Mouse (Mus musculus) R1 (cell line): Measurements from ENCODE around the gene Glb1l3.
A peak's percentile ranks its signal among the peaks of the same experiment; 100 is the strongest.

Experiments
- DNase-seq: peaks from one replicate; pipeline ENCODE4 v3.0.0-alpha.2; 2018; ENCODE audit warnings: low read depth, low spot score

Gene Glb1l3

GRCm38 (mm10) chr9:26860751-26861150, at the start of gene Glb1l3:
TSS of gene Glb1l3 (minus strand) at chr9:26860890.
- DNase-seq = no peak

GRCm38 (mm10) chr9:26869856-26870255, 9.2 kb upstream of the Glb1l3 start:
- DNase-seq = peak; percentile 67

DNA sequence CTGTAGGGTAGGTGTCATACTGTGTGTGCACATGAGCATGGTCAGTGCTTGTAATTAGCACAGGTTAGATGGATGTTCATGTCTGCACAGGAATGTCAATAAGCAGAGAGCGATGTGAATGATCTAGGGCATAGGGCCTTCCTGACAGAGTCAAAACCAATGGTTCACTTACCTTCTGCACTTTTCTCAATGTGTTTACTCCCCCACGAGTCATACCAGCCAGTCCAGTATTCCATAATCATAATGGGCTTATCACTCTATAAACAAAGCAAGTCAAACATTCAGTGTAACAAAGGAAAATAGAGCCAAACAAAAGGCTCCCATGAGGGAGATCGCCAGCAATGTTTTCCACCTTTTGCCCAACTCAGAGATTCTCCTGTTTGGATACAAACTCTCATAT, 29.6 kb downstream of the Glb1l3 start:
- no peak for DNase-seq

DNA sequence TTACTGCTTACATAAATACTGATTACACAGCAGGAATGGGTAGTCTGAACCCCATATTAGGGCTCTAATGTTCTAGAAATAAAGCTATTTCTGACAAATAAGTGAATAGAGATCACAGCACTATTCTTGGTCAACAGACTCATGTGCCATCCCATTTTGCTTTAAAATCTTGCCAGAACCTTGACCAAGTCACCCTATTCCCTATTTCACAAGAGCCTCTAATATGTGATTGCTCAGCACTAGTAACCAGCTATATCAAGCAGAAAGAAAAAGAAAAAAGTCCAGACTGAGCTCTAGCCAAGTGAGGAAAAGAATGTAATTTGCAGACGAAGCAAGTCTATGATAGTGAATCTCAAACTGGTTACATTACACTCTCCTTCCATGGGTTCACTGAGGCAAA, 40.7 kb downstream of the Glb1l3 start:
- no peak for DNase-seq

- no peak for DNase-seq
These were observed 52.0 kb downstream of the Glb1l3 start for GRCm38 (mm10) chr9:26808735-26809134.

GRCm38 (mm10) chr9:26805935-26806666, 54.6 kb downstream of the Glb1l3 start, which contains the start of gene Glb1l2:
TSS of gene Glb1l2 (minus strand) at chr9:26806468.
- DNase-seq = peak; percentile 97

GRCm38 (mm10) chr9:26804321-26804720, 56.4 kb downstream of the Glb1l3 start:
- no peak for DNase-seq

DNA sequence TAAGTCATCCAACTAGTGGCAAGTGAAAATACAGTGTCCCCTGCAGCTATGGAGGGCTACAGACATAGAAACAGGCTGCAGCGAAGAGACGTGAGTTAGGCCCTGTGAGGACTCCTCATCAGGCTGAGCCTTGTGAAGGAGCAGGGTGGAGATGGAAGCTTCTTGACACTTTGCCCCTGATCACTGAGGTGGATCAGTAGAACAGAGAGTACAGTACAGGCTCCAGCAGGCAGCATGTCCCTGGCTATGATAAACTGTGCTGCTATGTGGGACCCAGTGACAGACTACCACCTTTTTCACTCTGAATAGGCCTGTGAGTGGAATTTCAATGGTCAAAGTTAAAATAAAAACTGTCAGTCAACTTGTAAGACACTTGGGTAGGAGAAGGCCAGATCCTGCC, 60.3 kb downstream of the Glb1l3 start:
- no peak for DNase-seq

- DNase-seq = no peak
These were observed 62.0 kb downstream of the Glb1l3 start for GRCm38 (mm10) chr9:26798731-26799130.

- DNase-seq = no peak
These were observed 62.5 kb downstream of the Glb1l3 start for GRCm38 (mm10) chr9:26798205-26798604.

- DNase-seq = no peak
These were observed 67.9 kb downstream of the Glb1l3 start for GRCm38 (mm10) chr9:26792829-26793228.

DNA sequence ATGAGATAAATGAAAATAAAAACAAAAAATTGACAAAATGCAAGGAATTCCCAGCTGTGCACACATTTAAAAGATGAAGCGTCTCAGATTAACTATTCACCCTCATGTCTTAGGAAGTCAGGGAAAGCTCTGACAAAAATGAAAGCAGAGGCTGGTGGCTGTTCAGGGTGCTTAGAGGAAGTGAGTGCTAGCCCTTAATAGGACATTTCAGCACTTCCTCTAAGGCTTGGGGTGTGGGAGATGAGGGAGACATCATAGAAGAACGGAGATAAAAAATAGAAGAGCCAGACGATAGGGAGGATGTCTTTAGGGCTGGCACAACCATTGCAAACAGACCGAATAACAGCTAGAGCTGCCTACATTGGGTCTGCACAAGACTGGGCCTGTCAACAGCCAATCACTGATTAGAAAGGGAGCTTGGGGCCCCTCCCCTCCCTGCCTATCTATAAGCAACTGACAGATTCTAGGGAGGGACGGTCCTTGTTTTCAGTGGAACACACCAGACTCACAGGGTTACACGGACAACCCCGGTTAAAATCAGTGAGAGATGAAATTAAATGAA, 77.2 kb downstream of the Glb1l3 start:
- DNase-seq = no peak

DNA sequence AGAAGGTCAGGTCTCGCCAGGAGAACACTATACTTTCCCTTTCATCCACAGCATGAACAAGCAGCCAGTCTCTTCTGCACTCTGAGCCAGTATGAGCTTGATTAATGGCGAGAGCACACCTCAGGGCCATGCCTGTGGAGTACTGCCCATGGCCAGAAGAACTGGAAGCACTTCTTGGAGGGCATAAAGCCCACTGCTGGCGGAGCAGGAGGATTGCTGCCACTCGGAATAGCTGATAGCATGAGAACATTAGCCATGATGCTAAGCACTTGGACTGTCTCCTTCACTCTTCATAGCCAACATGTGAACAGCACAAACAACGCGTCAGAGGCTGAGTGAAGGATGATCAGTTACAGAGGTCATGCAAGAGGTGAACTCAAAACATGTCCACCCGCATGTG, 82.3 kb downstream of the Glb1l3 start:
- no peak for DNase-seq

GRCm38 (mm10) chr9:26776122-26776902, 84.4 kb downstream of the Glb1l3 start:
- peak; percentile 74 for DNase-seq

GRCm38 (mm10) chr9:26775700-26776099, 85.0 kb downstream of the Glb1l3 start:
- no peak for DNase-seq

GRCm38 (mm10) chr9:26768181-26768580, 92.5 kb downstream of the Glb1l3 start:
- DNase-seq = no peak
